Mouse (Mus musculus): Measurements from ENCODE around the gene Cd33.

- TF ChIP-seq CTCF (IDR thresholded peaks at IDR 0.05; ENCODE audit: low read depth) (0 out of 2 replicates have a peak, but pooled peaks have one; percentile 34), EP300 (IDR thresholded peaks at IDR 0.05; ENCODE audit: low read depth) (no peak)
Measured at GRCm38 (mm10) chr7:43475706-43476105, 68.5 kb downstream of the Cd33 start.

All from liver, embryonic 14.5 days (tissue).